Mouse (Mus musculus): ENCODE data around the gene Sec24c. TPM values are rescaled to one million over a fixed set of nuclear protein-coding genes. Genes with fewer than 3 reads are reported as not detected.
"Not testable (repeated sequence)": the region's sequence is repeated elsewhere in the genome, so short reads cannot be mapped to it uniquely, and the experiment has no call there.

Gene Sec24c
- total and polyA plus RNA-seq, 3 experiments, result 109 to 329 (median 142) TPM

GRCm38 (mm10) chr14:20698515-20698914 is 24.4 kb downstream of the Sec24c start:
- no peak for DNase-seq

GRCm38 (mm10) chr14:20700362-20700761 is 26.3 kb downstream of the Sec24c start:
- DNase-seq, result no peak

GRCm38 (mm10) chr14:20701554-20701953 is 27.4 kb downstream of the Sec24c start:
- no peak for DNase-seq

- no peak for DNase-seq
These were observed 28.1 kb downstream of the Sec24c start for GRCm38 (mm10) chr14:20702096-20702740.

- peak; percentile 94 for DNase-seq
These were observed 28.8 kb downstream of the Sec24c start, which contains the start of gene Chchd1 for GRCm38 (mm10) chr14:20702741-20703381. Gene Chchd1, plus strand, starts transcription at chr14:20703006.

GRCm38 (mm10) chr14:20703461-20703860 is 29.4 kb downstream of the Sec24c start:
- DNase-seq, result not testable (repeated sequence)

DNA sequence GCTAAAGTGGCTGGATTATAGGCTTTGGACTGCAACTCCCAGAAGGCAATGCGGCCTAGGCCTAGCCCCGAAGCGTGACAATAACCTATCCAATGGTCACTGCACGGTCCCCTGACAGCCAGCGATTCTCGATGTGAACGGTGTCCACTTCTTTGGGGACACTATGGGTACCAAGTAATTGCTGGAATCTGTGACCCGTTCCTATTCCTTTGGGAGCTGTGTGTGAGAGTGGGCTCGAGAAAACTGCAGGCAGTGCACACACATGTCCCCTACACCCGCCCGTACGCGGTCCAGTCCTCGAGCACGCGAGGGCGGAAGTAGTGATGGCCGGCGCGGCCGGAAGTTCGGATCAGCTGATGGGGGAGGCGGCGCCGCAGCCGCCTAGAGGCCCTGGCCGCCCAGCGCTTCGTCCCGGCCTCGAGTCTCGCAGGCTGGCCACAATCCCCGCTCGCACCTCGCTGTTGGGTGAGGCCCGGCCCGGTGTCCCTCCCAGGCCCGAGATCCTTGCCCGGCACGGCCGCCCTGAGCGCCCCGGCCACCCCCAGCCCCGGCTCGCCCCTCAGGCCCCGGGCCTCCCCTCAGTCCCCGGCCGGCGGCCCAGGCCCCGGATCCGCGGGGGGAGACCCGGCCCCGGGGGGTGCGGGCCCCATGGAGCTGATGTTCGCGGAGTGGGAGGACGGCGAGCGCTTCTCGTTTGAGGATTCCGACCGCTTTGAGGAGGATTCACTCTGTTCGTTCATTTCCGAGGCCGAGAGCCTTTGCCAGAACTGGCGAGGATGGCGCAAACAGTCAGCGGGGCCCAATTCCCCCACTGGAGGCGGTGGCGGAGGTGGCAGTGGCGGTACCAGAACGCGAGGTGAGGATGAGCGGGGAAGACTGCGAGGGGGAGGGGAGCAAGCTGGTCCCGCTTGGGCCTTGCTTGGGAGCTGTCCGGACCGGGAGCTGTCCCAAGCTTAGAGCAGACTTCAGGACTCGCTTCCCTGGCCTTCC is 33.4 kb downstream of the Sec24c start, which contains the start of gene Zswim8:
TSS of gene Zswim8 (plus strand) at position 352 of the 990 bp plus-strand sequence.
- DNase-seq, result peak; percentile 95

GRCm38 (mm10) chr14:20708239-20708638 is 34.1 kb downstream of the Sec24c start:
- no peak for DNase-seq

DNA sequence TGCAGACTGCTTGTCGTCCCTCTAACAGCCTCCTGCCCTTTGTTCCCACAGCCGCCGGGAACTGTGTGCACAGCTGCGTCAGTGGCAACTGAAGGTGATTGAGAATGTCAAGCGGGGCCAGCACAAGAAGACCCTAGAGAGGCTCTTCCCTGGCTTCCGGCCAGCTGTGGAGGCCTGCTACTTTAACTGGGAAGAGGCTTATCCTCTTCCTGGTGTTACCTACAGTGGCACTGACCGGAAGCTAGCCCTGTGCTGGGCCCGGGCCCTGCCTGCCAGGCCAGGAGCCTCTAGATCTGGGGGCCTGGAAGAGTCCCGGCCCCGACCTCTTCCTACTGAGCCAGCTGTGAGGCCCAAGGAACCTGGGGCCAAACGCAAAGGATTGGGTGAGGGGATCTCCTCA is 39.7 kb downstream of the Sec24c start:
- no peak for DNase-seq

- DNase-seq, result no peak
These were observed 44.3 kb downstream of the Sec24c start for GRCm38 (mm10) chr14:20718443-20718842.

DNA sequence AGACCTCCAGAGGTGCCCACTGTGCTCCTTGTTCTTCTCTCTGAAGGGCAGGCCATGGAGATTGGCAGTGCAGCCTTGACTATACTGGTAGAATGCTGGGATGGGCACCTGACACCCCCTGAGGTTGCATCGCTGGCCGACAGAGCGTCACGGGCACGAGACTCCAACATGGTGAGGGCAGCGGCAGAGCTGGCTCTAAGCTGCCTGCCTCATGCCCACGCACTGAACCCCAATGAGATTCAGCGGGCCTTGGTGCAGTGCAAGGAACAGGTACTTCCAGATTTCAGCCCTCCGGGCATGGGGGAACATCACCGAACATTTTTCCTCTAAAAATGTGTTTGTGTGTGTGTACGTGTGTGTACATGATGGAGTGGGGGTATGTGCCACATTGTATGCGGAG is 45.7 kb downstream of the Sec24c start:
- no peak for DNase-seq

GRCm38 (mm10) chr14:20721371-20721770 is 47.3 kb downstream of the Sec24c start:
- DNase-seq, result no peak

- no peak for DNase-seq
These were observed 48.9 kb downstream of the Sec24c start for GRCm38 (mm10) chr14:20723006-20723405.

GRCm38 (mm10) chr14:20724043-20724442 is 49.9 kb downstream of the Sec24c start:
- peak; percentile 74 for DNase-seq

DNA sequence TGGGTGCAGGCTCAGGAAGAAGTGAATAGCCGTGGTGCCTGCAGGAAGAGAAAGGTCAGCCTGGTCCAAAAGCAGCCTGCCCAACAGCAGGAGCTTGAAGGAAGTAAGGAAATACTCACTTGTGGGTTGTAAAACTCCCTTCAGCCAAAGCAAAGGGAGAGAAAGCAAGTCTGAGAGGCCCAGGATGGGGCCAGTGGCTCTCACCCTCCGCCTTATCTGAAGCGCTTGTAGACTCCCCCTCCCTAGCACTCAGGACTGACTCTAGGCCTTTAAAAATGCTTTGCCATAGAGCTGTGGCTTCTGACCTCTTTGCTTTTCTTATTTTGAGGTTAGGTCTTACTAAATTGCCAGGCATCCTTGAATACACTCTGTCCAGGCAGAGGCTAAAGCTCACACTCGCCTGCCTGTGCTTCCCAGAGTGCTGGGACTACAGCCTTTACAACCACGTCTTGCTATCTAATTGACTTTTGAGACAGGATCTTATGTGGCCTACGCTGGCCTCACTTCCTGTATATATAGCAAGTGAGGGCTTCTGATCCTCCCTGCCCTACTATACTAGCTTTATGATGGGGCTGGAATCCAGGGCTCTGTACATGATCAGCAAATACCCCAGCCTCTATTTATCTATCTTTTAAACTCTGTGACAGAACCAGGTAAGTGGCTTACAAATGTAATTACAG is 51.7 kb downstream of the Sec24c start:
- DNase-seq, result no peak

GRCm38 (mm10) chr14:20729871-20730270 is 55.8 kb downstream of the Sec24c start:
- no peak for DNase-seq

- no peak for DNase-seq
These were observed 56.9 kb downstream of the Sec24c start for GRCm38 (mm10) chr14:20730853-20731602.

- DNase-seq, result peak; percentile 45
These were observed 59.2 kb downstream of the Sec24c start for GRCm38 (mm10) chr14:20733041-20733951.

DNA sequence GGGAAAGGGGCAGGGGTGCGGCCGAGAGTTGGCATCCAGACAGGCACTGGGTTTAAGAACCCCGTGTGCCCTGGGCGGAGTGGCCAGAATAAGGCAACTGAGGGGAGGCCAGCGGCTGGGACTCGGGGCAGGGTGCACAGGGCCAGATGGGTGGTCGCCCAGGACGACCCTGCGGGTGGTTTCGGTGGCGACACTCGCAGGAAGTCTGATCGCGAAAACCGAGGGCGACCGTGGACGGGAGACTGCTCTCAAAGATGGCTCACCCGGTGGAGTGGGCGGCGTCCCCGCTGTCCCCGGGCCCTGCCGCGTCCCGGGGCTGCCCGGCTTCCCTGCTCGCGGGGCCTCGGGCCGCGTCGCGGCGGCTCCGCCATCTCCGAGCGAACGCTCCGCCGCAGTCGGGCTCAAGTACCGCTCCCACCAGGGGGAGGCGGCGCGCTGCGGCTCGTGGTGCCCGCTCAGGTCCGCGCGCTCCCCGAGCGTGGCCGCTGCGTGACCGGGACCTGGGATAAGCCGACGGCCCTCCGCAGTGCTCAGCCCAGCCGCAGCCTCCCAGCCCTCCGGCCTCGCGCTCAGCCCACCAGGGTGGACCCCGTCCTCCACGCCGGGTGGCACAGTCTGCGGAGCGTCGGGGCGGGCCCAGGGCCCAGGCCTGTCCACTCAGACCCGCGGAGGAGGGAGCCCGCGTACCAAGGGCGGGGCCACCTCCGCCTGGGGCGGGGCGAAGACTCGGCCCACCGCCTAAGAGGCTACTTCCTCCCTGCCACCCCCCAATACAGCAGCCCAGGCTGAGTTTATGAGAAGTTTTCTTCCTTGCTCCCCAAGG is 60.1 kb downstream of the Sec24c start, which contains the start of gene Ndst2:
TSS of gene Ndst2 (minus strand) at position 611 of the 823 bp plus-strand sequence.
- DNase-seq, result peak; percentile 94

Measured in adrenal gland, adult 2 months (tissue).